Mouse (Mus musculus) layer of hippocampus, adult 18-20 months (tissue): Measurements from ENCODE around the gene Arhgap10. TPM values are rescaled to one million over a fixed set of nuclear protein-coding genes. Genes with fewer than 3 reads are reported as not detected.

Experiments used
- DNase-seq, 2 experiments: peaks; one replicate each; pipeline ENCODE4 v3.0.0; 2022; ENCODE audit warnings: low spot score in 2 of 2
- total RNA-seq, 2 experiments: library from RNA; stranded (reverse); gene quantifications; 2 replicates each; pipeline ENCODE4 v1.2.3; 2021

Arhgap10 gene
- total RNA-seq, 2 experiments from 2014 or later: 11.0 to 11.3 TPM

- no peak for DNase-seq
Observed at GRCm38 (mm10) chr8:77446294-77446693, 71.5 kb downstream of the Arhgap10 start.

- no peak for DNase-seq
Observed at GRCm38 (mm10) chr8:77445642-77446041, 72.1 kb downstream of the Arhgap10 start.

GRCm38 (mm10) chr8:77444166-77444870 is 73.4 kb downstream of the Arhgap10 start:
- peak in 1 of 2 experiments; percentile 19 for DNase-seq

GRCm38 (mm10) chr8:77442452-77442851 is 75.3 kb downstream of the Arhgap10 start:
- DNase-seq: no peak

- DNase-seq: no peak
Observed at GRCm38 (mm10) chr8:77440913-77441312, 76.8 kb downstream of the Arhgap10 start.

GRCm38 (mm10) chr8:77440324-77440880 is 77.4 kb downstream of the Arhgap10 start:
- DNase-seq: no peak

- DNase-seq: no peak
Observed at GRCm38 (mm10) chr8:77439670-77440069, 78.1 kb downstream of the Arhgap10 start.

- no peak for DNase-seq
Observed at GRCm38 (mm10) chr8:77437807-77438493, 79.8 kb downstream of the Arhgap10 start.

GRCm38 (mm10) chr8:77436013-77436990 is 81.5 kb downstream of the Arhgap10 start:
- DNase-seq: no peak

GRCm38 (mm10) chr8:77433221-77433620 is 84.5 kb downstream of the Arhgap10 start:
- DNase-seq: no peak

GRCm38 (mm10) chr8:77432726-77433125 is 85.0 kb downstream of the Arhgap10 start:
- DNase-seq: no peak

GRCm38 (mm10) chr8:77428420-77428819 is 89.3 kb downstream of the Arhgap10 start:
- DNase-seq: no peak

GRCm38 (mm10) chr8:77428015-77428414 is 89.7 kb downstream of the Arhgap10 start:
- DNase-seq: no peak

- no peak for DNase-seq
Observed at GRCm38 (mm10) chr8:77427438-77427837, 90.3 kb downstream of the Arhgap10 start.

GRCm38 (mm10) chr8:77423850-77424249 is 93.9 kb downstream of the Arhgap10 start:
- no peak for DNase-seq

GRCm38 (mm10) chr8:77422632-77423252 is 95.0 kb downstream of the Arhgap10 start:
- no peak for DNase-seq

GRCm38 (mm10) chr8:77421596-77421995 is 96.2 kb downstream of the Arhgap10 start:
- DNase-seq: no peak

GRCm38 (mm10) chr8:77419731-77420130 is 98.0 kb downstream of the Arhgap10 start:
- DNase-seq: peak; percentile 32 to 83

- no peak for DNase-seq
Observed at GRCm38 (mm10) chr8:77416738-77417137, 101.0 kb downstream of the Arhgap10 start.

- no peak for DNase-seq
Observed at GRCm38 (mm10) chr8:77416034-77416433, 101.7 kb downstream of the Arhgap10 start.

- no peak for DNase-seq
Observed at GRCm38 (mm10) chr8:77411262-77411661, 106.5 kb downstream of the Arhgap10 start.
